Mouse (Mus musculus) thymus, postnatal 14 days (tissue): ENCODE measurements around the gene Wfdc16.
"Not testable (repeated sequence)": the region's sequence is repeated elsewhere in the genome, so short reads cannot be mapped to it uniquely, and the experiment has no call there.

Experiments
- DNase-seq: peaks from one replicate; pipeline ENCODE4 v3.0.0; 2021

Wfdc16 gene

DNA sequence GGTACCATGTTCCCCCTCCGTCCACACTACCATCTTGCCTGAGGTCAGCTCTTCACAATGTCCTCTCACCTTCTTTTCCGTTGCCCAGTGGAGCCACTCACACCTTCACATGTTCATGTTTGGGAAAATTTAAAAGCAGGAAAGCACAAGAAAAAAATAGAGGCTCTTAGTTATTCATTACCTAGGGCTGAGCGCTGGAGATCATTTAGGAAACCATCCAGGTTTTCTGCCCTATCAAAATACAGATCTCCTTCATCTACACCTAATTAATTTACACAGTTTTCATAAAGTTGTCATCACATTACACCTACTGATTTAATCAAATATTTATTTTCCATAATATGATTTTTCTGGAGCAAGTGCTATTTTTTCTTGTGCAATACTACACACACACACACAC is at the start of gene Wfdc16:
Gene Wfdc16 (minus strand): TSS at position 101 of the 400 bp plus-strand sequence.
- no peak for DNase-seq

DNA sequence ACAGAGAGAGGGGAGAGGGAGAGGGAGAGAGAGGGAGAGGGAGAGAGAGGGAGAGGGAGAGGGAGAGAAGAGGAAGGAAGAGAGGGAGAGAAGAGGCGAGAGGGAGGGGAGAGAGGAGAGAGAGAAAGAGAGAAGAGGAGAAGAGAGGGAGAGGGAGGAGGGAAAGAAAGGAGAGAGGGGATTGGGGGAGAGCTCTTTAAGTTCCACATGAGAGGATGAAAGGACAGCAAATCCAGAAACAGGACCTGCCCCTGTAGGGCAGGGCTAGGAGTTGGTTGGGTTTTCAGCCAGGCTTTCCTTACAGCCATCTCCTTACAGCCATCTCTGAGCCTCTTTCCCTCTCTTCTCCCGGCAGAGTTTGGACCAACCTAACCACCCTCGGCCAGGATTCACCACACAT is 46.2 kb upstream of the Wfdc16 start, which contains the start of gene Wfdc13:
Gene Wfdc13 (plus strand): TSS at position 301 of the 400 bp plus-strand sequence.
- no peak for DNase-seq

DNA sequence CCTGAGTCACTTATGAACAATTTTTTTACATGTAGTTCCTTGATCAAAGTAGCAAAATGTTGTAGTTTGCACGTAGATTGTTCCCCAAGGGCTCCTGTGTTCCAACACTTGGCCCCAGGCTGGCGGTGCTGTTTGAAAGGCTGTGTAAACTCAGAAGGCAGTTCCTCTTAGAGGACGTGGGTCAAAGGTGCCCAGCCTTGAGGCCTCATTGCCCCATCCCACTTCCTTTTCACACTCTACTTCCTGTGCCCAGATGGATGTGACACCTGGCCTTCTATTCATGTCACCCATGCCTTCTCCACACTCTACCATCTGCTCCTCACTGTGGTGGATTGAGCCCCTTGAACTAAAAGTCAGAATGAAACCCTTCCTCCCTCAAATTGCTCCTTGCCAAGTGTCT is 41.3 kb upstream of the Wfdc16 start:
- DNase-seq = peak; percentile 60

DNA sequence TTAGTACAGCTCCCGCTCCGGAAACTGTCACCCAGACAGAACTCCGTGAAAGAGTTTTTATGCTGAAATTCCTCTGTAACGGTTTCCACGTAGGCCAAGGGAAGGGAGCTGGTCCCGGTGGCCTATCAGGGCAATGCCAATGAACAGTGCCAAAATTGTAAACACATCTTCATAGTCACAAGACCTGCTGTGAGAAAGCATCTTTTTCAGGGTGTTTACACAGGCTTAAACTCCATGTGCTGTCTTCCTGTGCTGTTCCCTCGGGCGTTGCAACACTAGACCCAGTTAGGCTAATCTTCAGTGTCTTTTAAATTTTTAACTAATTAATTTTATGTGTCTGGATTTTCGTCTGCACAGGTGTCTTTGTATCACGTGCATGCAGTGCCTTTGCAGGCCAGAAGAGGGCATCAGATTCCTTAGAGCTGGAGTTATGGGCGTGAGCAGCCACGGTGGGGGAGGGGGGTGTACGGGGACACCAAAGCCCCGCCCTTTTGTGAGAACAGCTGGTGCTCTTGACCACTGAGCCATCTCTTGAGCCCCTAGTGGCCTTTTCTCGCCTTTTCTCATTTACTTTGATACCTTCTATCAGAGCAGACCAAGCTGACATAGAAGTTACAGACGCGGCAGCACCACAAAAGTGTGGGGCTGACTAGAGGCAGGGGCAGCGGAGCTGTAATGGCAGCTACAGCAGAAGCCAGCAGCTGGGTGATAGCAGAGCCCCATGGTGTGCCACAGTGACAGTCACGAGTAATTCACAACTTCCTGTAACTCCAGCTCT is 40.4 kb upstream of the Wfdc16 start:
- peak; percentile 89 for DNase-seq

DNA sequence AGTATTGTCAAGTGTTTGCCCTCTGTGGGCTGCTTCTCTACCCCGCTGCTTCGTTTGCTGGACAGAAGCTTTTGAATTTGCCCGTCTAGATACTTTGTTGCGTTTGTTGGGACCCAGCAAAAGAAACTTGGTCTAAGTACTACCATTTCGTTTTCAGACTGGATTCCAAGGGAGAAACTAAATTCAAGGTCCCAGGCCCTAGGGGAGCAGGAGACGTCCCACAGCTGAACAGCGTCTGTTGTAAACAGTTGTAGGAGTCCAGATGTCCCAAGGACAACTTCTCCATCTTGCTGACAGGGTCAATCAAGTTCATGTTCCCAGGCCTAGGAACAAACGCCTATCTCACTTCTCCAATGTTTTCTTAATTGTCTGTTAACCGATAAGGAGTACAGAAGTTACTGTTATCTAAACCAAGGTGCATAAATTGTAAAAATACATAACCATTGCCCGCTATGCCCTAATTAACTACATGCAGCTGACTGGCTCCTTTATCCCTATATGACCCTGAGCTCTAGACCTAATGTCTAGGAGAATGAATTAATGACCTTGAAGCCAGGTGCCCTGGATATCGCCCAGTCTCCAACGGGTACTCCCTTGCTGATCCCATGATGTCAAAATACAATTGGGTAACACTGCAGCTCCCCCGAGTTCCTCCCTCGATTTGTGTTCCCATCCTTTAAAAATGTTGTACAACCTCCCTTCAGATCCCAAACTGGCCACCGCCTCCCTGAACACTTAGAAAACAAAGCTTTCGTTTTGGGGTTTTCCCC is 38.5 kb upstream of the Wfdc16 start:
- DNase-seq = no peak

DNA sequence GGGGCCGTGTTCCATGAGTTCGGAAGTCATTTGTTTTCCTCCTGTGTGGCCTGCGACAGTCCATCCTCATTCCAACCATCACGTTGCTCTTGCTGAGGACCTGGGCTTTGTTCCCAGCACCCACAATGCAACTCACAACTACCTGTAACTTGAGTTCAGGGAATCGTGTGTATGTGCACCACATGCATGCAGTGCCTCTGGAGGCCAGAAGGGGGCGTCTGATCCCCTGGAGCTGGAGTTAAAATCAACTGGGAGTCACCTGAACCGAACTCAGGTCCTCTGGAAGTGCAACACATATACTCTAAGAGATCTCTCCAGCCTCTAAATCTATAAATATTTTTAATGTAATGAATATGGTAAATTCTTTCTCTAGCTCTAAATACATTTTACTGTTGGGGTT is 37.5 kb upstream of the Wfdc16 start:
- DNase-seq = no peak

DNA sequence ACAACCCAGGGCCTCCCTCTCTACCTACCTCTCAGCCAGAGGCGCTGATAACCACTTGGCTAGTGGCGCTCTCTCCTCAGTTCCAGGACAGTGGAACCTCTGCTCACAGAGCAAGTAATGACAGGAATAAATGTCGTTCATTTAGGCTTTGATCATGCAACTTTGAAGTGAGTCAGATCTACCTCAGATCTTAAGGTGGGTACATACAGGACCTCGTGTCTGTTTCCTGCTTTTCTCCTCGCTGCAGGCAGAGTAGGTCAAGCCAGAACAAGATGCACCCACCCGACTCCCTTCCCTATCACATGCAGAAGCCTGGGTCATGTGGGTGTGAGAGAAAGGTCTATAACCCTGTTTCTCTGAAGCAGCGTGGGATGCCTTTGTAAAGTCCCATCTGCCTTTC is 35.4 kb upstream of the Wfdc16 start, which contains the start of gene Wfdc11:
Gene Wfdc11 (minus strand): TSS at position 101 of the 400 bp plus-strand sequence.
- DNase-seq = no peak

DNA sequence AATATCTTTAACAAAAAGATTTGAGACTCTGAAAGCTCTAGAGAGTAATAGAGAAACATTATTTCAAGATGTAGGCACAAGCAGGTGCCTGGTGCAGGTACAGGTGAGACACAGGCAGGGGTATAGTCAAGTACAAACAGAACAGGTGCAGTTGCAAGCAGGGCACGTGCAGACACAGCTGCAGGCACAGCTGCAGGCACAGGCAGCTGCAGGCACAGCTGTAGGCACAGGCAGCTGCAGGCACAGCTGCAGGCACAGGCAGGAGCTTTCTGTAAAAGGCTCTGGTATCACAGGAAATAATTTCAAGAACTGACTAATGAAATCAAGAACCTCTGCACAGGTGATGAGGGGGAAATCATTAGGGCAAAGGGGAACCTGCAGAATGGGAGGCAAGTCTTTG is 32.3 kb upstream of the Wfdc16 start:
- no peak for DNase-seq

DNA sequence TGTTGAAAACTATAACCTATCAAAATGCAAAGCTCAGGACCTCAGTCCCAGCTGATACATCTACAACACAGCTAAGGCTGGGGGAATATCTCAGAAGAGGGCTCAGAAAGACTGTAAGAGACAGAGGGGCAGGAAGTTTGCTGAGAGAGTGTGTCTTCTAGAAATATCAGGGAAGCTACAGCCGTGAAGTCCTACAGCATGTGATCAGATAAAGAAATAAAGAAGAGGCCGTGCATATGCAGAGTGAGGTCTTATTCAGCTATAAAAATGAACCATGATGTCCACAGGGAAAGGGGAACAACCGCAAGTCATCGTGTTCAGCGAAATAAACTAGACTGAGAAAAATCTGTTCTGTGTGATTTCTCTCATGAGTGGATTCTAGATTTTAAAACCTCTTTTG is 31.7 kb upstream of the Wfdc16 start:
- no peak for DNase-seq

DNA sequence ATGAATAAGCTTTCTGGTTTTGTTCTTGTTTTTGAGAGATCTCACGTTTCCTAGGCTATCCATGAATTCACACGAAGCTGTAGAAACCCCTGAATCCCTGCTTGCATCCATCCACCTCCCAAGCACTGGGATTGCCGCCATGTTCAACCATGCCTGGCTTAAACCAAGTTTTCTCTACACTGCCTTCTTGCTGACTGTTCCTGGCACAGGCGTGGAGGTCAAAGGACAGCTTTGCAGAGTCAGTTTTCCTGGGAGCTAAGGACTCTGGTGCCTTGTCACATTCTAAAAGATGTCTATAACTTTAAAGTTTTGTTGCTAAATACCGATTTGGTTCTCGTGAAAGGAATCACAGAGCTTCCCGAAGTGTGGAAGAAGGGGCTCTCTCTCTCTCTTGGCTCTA is 26.3 kb upstream of the Wfdc16 start:
- no peak for DNase-seq

DNA sequence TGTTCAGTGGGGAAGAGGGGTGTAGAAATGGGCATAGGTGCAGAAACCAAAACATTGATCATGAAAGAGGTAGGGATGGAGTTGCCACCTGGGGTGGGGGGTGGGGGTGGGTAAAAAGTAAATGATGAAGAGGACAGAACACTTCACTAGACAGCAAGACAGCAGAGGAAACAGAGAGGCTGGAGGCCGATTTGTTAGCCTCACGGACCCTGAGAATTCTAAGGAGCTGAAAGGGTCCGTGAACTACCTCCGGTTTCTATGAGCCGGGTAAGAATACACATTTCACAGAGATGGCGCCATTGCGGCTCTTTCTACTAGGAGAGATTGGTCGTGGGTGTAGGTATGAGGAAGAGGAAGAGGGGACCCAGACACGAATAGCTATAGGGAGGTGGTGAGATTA is 17.9 kb upstream of the Wfdc16 start, which contains the start of gene Wfdc9:
Gene Wfdc9 (minus strand): TSS at position 101 of the 400 bp plus-strand sequence.
- DNase-seq = no peak

DNA sequence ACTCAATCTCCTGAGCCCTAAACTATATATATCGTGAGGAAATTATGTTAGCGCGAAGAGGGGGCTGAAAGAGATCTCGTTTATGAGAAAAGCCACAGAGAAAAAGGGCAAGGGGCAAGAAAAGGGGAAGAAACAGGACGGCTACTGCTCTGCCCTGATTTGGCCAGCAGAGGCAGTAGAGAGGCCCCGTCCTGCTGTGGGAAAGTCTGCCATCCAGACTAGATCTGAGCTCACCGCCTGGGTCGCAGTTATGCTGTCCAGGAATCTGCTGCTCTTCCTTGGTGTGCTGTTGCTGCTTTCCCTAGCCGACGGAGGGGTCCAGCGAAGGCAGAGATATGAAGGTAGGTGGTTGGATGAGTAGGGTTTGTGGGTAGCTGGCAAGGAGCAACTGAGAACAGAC is 17.3 kb upstream of the Wfdc16 start, which contains the start of gene Wfdc10:
Gene Wfdc10 (plus strand): TSS at position 189 of the 400 bp plus-strand sequence.
- peak; percentile 58 for DNase-seq

DNA sequence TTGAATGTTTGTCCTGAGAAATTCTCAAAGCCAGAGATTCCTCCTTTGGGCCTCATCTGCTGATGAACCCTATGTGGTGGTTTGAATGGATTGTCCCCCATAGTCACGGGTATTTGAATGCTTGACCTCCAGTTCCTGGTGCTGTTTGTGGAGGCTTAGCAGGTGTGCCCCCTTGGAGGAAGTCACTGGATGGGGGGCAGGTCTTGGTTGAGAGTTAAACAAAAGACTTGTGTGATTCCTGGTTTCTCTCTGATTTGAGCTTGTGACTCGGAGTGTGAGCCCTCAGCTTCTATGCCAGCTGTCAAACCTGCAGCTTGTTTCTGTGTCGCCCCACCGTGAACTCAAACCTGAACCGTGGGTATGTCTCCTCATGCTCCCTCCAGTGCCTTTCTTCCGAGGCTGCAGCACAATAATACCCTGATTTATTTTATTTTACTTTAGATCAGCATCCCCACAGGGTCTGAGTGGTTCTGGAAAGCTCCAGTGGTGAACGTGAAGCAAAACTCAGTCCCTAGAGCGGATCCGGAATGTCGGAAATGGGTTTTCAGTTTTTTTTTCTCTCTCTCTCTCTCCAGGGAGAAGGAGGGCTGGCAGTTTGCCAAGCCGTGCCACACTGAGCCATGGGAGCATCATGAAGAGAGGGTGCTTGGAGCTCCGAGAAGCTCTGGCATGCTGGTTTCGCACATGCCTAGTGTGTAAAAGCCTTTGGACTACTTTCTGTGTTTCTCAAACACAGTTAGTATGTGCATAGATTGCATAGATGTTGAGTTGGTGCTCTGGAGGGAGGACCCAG is 3.5 kb upstream of the Wfdc16 start:
- no peak for DNase-seq

DNA sequence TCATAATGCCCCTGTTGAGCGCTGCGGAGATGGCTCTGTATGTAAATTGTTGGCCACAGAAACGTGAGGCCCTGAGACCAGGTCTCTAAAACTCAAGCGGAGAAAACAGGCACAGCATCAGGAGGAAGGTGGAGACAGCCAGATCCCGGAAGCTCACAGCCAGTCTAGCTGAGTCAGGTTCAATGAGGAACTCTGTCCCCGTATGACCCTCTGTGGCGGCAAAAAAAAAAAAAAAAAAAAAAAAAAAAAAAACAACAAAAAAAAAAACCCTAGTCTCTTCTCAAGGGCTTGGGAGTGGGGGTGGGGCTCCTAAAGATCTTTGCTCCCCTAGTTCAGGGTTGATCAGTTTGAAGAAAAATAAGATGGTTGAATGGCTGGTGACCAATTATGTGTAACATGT is 2.5 kb upstream of the Wfdc16 start:
- no peak for DNase-seq

DNA sequence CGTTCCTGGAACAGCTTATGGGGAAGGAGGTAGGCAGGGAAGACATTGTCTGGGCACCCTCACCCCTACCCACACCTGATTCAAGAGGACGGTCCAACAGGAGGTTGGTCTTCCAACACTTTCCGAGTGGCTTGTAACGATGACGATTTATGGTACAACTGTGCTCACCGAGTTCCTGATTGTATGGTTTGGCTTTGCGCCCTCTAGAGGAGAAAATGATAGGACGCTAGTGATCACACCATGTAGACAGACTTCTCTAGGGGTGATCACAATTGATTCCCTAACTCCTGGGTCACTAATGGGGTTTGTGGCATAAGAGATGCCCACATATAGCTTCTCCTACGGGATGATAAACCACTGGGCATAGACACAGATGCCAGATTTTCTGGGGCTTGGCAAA is 3.3 kb downstream of the Wfdc16 start:
- peak; percentile 7 for DNase-seq

DNA sequence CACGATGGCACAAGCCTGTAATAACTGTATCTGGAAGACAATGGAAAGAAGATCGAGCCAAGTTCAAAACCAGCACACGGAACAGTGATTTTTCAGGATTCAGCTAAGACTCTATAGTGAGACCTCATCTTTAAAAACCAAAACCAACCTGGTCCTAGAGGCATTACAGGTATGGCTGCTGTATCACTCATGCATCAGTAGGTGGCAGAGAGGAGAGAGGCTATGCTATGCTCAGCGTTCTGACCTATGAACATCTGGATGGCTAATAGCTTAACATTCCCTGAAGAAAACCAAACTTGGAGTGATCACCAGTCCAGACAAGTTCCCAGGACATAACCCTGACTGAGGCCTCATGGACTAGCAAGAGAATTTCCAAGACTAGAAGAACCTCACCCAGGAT is 16.8 kb downstream of the Wfdc16 start:
- no peak for DNase-seq

DNA sequence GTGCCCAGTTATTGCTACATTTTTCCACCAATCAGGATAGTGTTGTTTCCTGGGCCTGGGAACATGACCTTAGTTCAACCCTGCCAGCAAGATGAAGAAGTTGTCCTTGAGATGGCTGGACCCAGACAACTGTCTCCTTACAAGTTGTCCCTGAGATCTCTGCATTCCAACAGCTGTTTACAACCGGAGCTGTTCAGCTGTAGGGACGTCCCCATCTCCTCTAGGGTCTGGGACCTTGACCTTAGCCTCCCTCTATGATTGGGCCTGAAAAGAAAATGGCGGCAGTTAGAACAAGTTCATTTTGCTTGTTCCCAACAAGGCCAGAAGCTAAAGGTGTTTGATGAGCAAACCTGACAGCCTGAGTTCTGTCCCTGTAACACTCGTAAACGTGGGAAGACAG is 19.5 kb downstream of the Wfdc16 start:
- no peak for DNase-seq

DNA sequence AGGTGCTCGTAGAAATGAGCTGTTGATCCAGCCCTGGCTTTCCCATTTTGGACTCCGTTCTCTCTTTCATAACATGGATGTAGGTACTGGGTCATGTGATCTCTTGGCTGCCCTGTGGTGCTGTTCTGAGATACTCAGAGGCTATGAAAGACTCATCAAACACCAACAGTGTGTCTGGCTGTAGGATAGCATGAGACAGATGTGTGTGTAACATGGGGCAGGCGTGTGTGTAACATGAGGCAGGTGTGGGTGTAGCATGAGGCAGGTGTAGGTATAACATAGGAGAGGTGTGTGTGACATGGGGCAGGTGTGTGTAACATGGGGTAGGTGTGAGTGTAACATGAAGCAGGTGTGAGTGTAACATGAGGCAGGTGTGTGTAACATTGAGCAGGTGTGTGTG is 23.2 kb downstream of the Wfdc16 start:
- no peak for DNase-seq

DNA sequence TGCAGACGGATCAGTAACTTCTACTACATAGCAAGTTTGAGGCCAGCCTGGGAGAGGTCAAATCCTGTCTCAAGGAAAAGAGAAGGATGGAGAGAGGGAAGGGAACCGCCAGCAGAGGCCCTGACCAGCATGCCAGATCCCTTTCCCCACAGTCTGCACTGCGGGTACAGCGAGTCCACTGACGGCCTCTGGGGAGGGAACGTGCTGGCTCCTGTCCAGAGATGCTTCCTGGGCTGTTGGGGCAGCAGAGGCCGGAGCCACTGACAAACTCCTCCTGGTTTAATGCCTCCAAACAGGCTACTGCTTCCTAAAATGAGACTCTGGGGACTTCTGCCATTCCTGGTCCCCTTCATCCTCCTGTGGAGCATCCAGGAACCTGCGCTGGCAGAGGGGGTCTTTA is 25.1 kb downstream of the Wfdc16 start, which contains the start of the genes Wfdc6b and Wfdc8:
Gene Wfdc6b (plus strand): TSS at position 52 of the 400 bp plus-strand sequence.
Gene Wfdc8 (minus strand): TSS at position 156 of the 400 bp plus-strand sequence.
- not testable (repeated sequence) for DNase-seq

DNA sequence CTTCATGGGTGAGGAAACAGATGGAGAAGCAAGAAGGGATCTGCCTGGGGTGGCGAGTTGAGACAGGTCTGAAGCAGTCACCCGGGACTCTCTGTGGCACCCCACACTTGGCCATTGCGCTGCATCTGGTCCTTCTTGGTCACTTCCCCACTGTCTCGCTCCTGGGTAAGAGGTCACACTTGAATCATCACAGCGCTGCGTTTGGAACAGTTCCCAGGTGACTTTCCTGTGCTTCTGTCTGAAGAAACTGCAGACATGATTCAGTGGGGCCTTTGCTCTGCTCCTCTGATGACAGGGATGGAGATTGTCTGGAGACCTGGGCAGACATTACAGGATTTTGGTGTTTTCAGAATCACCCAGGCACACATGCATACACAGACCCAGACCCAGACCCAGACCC is 29.8 kb downstream of the Wfdc16 start:
- no peak for DNase-seq

DNA sequence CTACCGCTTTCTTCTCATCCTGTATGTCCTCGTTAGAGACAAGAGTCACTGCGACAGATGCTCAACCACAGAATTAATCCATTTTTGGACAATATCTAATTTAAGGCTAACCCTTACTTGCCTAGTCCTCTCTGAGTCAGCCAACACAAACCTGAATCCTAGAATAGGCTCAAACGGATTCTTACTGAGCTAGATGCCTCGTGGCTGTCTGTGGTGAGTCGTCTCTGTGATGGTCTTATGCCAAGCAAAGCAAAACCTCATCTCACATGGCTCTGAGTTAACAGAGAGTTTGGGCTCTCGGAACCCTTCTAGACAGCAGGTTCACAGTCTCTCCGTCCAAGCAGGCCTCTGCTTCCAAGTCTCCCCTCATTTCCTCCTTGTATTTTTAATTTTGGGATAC is 34.2 kb downstream of the Wfdc16 start:
- no peak for DNase-seq

DNA sequence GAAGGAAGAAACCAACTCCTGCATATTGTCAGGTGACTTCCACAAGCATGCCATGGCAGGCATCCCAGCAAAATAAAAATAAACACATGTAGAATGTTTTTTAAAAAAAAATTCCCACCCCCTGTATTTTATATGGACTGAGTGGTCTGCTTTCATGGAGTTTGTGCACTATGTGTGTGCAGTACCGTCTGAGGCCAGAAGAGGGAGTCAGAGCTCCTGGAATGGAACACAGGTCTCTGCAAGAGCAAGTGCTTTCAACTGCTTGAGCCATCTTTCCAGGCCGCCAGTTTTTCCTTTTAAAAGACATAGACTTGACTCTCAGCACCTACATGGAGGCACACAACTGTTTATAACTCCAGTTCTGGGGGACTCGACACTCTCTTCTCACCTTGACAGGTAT is 35.1 kb downstream of the Wfdc16 start:
- no peak for DNase-seq

DNA sequence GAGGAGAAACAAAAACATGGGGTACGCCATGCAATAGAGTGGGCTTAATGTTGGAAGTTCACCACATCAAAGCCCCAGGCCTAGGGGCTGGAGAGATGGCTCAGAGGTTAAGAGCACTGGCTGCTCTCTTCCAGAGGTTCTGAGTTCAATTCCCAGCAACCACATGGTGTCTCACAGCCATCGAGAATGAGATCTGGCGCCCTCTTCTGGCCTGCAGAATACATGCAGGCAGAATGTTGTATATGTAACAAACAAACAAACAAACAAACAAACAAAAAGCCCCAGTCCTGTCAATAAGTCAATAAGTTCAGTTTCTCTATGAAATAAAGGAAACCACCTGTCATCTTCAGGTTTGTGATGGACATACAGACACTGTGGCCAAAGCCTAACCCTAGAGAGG is 38.4 kb downstream of the Wfdc16 start:
- DNase-seq = no peak
